Mouse (Mus musculus): ENCODE measurements around the gene Atxn1.

- no peak for TF ChIP-seq POLR2AphosphoS5 (IDR thresholded peaks at IDR 0.05; ENCODE audit: insufficient replicate concordance, low read depth, low read length)
- no peak for TF ChIP-seq CTCF (IDR thresholded peaks at IDR 0.05; ENCODE audit: low read depth, low read length)
Measured at GRCm38 (mm10) chr13:45627206-45627751, 337.5 kb downstream of the Atxn1 start.
